Mouse (Mus musculus) left cerebral cortex, postnatal 36 days (tissue): ENCODE results near the gene Pfkfb3. TPM values are rescaled to one million over a fixed set of nuclear protein-coding genes. Genes with fewer than 3 reads are reported as not detected.

Experiments
- DNase-seq, 2 experiments: peaks; one replicate each; pipeline ENCODE4 v3.0.0; 2021 to 2022; ENCODE audit warnings: low spot score in 2 of 2, mixed read lengths in 1 of 2
- intact Hi-C: fragments of 180-260 bp; cut with DNase I; formaldehyde crosslinking; loops from one replicate; pipeline ENCODE4 v1.15.1; 2025
- total RNA-seq, 2 experiments: library from RNA; stranded (reverse); gene quantifications; 2 replicates each; pipeline ENCODE4 v1.2.3; 2021

The Pfkfb3 gene
- 10 to 100 TPM; 25.0 to 32.4 TPM for total RNA-seq

DNA sequence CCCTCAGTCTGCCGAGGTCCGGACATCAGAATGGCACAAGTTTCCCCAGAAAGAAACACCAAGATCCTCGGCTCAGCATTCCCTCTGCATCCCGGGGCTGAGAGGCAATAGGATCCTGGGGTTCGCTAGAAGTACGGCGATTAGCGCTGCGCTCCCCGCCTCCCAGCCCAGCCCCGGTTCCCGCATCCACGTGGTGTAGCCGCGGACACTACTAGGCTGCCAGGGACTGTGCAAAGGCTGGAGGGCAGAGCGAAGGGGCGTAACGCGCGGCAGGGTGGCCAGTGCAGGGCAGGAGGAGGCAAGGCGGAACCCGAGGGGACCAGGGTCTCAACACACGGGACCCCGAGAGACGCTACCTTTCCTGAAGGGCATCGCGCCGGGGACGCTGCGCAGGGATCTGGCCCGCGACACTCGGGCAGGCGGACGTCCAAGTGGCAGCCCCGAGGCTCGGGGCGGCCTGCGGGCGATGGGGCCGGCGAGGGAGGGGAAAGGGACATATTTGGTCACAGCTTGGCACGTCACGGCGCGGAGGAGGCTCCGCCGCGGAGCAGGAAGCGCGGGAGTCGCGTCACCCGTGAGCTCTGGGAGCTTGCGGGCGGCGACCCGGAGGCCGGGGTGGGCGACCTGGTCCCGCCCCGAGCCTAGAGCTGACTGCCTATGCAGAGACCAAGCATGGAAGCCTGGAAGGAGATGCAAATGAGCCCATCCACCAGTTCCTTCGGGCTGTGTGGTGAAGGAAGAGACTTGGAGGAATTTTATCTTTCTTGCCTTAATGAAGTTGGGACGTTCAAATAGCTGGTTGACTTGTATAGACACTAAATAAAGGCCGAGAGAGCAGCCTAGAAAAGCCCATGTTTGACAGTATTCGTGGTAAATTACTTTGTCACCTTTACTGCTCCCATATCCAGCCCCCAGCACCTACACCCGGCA, at the start of gene Pfkfb3:
Gene Pfkfb3 (minus strand): TSS at position 607 of the 930 bp plus-strand sequence.
- DNase-seq = peak; percentile 71 to 72
- intact Hi-C loops = no loop called here

DNA sequence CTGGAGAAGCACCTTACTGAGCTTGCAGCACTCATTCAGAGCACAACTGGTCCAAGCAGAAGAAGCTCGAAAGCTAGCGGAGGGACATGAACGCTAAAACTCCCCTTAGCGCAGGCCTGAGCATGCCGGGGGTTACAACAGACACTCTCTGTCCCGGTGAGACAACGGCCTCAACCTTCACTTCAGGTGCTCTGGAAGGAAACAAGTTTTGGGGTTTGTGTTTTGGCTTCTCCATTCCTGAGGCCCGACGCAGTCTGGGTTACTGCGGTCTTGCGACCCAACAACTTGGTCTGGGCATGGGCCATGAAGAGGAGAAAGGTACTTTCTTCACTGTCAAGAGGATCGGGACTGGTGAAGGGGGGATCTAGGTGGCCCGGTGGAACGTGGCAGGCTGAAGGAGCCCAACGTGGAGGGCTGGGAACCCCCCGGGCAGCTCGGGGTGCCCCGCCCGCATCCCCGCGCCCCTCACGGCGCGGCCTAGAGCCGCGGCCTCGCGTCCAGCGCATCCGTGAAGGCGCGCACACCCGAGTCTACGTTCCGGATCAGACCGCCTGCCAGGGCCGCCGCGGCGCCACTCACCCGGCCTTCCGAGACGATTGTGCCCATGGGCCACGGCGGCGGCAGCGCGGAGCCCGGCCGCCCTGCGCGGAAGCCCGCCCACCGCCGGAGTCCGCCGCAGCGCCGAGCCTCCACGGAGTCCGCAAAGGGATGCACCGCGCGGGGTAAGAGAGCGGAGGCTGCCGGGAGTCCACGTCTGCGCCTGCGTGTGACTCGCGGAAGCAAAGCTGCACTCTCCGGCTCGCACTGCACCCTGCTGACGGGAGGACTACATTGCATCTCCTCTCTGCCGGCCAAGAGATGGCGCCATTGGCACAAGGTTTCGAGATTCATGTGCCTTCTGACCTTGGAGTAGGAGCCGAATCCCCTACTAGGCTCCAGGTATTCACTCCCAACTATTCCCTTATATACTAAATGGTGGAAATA, 48.9 kb upstream of the Pfkfb3 start:
- intact Hi-C loops = loop anchor here (5.0 kb wide), 2 partner anchors 60 to 85 kb away; no protein-coding TSS in a partner anchor
- peak; percentile 95 for DNase-seq

- intact Hi-C loops = loop anchor here (5.0 kb wide), 2 partner anchors 61 to 86 kb away; no protein-coding TSS in a partner anchor
- DNase-seq = no peak
Observed at GRCm38 (mm10) chr2:11601795-11602194, 47.9 kb upstream of the Pfkfb3 start.

- no peak for DNase-seq
- intact Hi-C loops = no loop called here
Observed at GRCm38 (mm10) chr2:11597906-11598305, 44.0 kb upstream of the Pfkfb3 start.

DNA sequence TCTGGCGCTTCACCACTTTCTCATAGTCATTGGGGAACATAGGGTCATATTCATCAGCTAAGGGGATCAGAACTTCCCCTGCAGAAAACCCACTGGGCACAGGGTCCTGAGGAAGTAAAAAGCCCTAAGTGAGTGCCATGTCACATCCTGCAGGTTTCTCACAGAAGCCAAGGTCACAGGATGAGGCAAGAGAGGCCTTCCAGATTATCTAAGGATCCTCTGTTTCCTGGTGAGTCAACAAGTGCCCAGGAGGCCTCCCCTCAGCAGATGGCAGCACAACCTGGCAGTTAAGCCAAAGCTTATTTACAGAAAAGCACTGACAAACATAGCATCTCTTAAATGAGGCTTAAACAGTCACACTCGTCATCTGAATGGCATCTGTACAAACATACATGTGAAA, 42.8 kb upstream of the Pfkfb3 start:
- intact Hi-C loops = no loop called here

DNA sequence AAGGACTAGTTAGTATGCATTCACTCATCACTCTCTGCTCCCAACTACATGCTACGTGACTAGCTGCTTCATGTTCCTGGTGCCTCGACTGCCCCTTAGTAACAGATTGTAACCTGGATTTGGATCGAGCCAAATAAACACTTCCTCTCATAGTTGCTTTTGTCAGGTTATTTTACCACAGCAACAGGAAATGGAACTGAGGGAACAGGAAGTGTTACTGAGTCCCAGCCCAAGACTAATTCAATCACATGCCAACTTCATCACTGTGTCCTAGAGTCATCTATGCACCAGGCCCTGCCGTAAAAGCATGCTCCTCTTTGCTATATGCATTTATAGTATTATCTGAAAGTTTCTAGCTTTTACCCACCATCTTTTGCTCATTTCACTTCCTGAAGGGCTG, 34.1 kb upstream of the Pfkfb3 start:
- intact Hi-C loops = no loop called here
- no peak for DNase-seq

More for the DNA sequence above, 42.8 kb upstream of the Pfkfb3 start:
- no peak for DNase-seq

DNA sequence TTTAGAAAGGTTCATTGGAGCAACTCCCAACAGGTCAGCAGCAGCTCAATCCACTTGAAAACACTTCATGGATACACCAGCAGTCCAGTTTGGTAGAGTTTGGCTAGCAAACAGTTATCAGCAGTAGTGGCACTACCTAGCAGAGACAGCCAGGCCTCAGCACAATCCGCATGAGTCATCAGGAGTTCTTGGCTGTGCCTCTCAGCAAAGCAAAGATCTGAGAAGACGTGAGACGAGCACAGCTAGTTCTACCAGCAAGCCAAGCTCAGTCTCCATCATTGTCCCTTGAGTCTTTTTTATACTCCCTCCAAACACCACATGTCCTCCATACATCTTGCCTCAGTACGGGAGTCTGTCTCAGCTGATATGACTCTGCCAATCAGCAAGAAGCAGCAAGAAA, 25.5 kb upstream of the Pfkfb3 start:
- no peak for DNase-seq
- intact Hi-C loops = no loop called here

DNA sequence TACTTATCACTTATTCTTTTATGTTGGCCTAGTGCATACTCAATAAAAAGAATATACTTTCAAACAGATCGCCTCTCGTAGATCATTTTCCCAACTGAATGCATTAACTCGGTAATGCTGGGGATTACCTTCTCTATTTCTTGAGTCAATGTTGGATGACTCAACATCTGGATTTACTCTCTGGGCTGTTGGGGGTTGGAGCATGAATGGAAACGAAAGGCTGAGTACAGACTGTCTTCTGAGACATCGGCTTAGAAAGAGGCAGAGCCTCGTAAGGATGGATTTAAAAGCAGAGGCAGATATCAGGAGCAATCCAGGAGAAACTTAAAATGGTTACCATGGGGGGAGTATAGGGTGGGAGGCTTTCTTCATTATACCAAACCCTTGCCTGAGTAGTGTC, 24.3 kb upstream of the Pfkfb3 start:
- DNase-seq = no peak
- intact Hi-C loops = no loop called here

GRCm38 (mm10) chr2:11573684-11574083, 19.8 kb upstream of the Pfkfb3 start:
- intact Hi-C loops = no loop called here

DNA sequence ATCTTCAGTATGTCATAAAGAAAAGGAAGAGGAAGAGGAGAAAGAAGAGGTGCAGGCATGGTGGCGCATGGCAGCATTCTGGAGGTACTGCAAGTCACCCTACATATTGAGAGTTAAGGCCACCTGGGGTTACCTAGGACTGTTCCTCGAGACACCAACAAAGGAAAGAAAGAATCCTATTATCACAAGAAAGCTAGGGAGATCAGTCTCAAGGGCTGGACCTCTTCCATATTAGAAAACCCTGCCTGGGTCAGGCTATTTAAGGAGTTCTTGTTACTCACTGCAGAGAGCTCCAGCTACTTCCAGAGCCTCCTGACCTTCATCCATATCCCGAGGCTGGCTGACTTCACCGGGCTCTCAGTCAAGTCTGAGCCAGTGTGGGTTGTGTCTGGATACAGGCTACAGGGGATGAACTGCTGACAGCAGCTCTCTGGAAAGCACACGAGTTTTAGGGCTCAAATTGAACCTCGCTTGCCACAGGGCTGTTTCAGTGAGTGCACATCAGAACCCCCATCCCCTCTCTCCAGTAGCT, 17.2 kb upstream of the Pfkfb3 start:
- DNase-seq = no peak
- intact Hi-C loops = no loop called here

More at GRCm38 (mm10) chr2:11573684-11574083, 19.8 kb upstream of the Pfkfb3 start:
- no peak for DNase-seq

DNA sequence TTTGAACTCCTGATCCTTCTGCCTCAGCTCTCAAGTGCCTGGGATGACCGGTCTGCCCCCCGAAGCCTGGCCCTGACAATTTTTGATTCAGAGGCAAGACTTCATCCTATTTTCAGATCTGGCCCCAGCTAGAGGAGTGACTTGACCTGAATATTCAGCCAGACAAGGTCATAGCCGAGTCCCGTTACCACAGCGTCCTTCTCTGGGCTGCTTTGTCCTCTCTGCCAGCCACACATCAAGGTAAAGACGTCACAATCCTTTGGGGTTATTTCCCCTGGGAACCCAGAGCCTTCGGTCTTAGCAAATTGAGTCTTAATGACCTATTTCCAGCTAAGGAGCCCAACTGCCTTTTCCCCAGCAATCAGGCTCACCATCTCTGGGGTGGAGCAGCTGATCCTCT, 14.6 kb upstream of the Pfkfb3 start:
- intact Hi-C loops = no loop called here
- no peak for DNase-seq

GRCm38 (mm10) chr2:11567781-11568362, 14.0 kb upstream of the Pfkfb3 start:
- intact Hi-C loops = no loop called here
- no peak for DNase-seq

DNA sequence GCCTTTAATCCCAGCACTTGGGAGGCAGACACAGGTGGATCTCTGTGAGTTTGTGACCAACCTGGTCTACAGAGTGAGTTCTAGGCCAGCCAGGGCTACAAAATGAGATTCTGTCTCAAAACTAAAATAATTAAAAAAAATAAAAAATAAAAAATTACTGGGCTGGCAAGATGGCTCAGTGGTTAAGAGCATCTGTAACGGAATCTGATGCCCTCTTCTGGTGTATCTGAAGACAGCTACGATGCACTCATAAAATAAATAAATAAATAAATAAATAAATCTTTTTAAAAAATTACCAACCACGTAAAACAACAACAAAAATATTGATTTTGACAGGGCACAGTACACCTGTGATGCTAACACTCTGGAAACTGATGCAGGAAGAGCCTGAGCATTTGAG, 13.0 kb upstream of the Pfkfb3 start:
- intact Hi-C loops = no loop called here
- no peak for DNase-seq

GRCm38 (mm10) chr2:11566241-11566640, 12.4 kb upstream of the Pfkfb3 start:
- DNase-seq = no peak
- intact Hi-C loops = no loop called here

GRCm38 (mm10) chr2:11564768-11565167, 10.9 kb upstream of the Pfkfb3 start:
- no peak for DNase-seq
- intact Hi-C loops = no loop called here

GRCm38 (mm10) chr2:11563256-11563655, 9.4 kb upstream of the Pfkfb3 start:
- intact Hi-C loops = no loop called here

GRCm38 (mm10) chr2:11558654-11559053, 4.8 kb upstream of the Pfkfb3 start:
- DNase-seq = no peak

More at GRCm38 (mm10) chr2:11563256-11563655, 9.4 kb upstream of the Pfkfb3 start:
- no peak for DNase-seq

GRCm38 (mm10) chr2:11557244-11557643, 3.4 kb upstream of the Pfkfb3 start:
- intact Hi-C loops = no loop called here
- no peak for DNase-seq

More at GRCm38 (mm10) chr2:11558654-11559053, 4.8 kb upstream of the Pfkfb3 start:
- intact Hi-C loops = no loop called here

DNA sequence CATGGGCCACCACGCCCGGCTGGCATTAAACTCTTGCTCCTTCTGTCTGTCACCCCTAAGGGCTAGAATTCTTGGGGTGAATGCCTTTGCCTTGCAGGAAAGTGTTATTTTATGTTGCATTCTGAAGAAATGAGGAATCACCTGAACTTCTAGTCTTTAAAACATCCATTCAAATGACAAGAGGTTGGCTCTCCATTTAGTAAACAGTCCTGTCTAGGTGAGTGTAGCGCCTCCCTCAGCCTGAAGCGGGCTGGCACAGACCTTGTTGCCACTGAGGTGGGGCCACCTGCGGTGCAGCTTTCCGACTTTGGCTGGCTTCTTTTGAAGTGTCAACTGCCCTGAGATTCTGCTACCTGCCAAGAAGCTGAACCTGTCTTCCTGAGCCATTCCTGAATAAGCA, 1.4 kb upstream of the Pfkfb3 start:
- DNase-seq = no peak
- intact Hi-C loops = no loop called here
